Mouse (Mus musculus) T-helper 1 cell (primary cell): ENCODE measurements around the gene Xab2.

ENCODE experiments used
- in situ Hi-C: fragments of 300-600 bp; cut with MboI, MseI; formaldehyde crosslinking; loops from one replicate; pipeline ENCODE4 v1.15.1; 2025; ENCODE audit warnings: high pct_unique_total_duplicates

Gene Xab2

DNA sequence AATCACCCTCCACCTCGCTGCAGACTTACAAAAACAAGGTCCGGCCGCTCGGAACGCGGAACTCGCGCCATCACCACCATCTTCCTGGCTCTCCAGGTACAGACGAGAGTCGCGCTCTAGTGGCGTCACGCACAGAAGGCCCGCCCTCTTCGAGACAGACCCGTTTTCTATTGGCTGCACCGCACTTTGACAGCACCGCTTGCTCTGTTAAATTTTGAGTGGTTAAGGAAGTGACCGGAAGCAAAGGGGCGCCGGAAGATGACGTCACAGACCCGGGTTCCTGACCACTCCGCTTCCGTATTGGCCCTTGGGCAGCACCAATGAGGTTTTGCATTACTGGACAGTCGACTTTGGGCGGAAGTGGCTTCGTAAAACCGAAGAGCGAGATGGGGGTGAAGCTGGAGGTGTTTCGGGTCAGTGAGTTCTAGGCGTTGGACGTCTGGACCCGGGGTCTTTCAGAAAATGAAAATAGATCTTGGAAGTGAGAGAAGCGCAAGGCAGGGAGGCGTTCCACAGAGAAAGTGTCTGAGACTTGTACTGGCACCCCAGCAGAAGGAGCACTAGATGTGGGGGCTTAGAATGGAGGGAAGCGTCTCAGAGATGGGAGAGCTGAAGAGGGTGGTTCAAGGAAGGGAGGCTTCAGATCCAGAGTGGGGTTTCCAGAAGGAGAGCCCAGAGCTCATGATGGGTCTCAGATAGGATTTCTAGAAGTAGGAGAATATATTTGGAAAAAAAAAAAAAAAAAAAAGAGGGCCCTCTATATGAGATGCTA, at the start of gene Xab2, which contains the start of gene Pet100:
Xab2 (minus strand) TSS at position 118 of the 772 bp plus-strand sequence.
Pet100 (plus strand) TSS at position 350 of the 772 bp plus-strand sequence.
- in situ Hi-C loops, result loop anchor here (10.0 kb wide), 1 partner anchor 603 kb away; the partner anchor contains the start of gene Lrrc8e

DNA sequence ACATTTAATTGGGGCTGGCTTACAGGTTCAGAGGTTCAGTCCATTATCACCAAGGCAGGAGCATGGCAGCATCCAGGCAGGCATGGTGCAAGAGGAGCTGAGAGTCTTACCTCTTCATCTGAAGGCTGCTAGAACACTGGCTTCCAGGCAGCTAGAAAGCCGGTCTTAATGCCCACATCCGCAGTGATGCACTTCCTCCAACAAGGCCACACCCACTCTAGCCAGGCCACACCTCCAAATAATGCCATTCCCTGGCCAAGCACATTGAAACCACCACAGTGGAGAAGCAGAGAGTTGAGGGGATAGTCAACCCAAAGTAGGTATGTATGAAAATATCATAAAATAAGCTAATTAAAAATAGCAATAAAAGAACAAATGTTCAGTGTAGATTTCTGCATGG, 49.3 kb upstream of the Xab2 start:
- in situ Hi-C loops, result loop anchor here (5.0 to 10.0 kb wide), 3 partner anchors 38 to 286 kb away; partner anchors contain the start of genes Pex11g and Stxbp2

GRCm38 (mm10) chr8:3665507-3665906, 44.4 kb upstream of the Xab2 start, which contains the start of gene Mcemp1:
Mcemp1 (plus strand) TSS chr8:3665754.
- in situ Hi-C loops, result no loop called here

- in situ Hi-C loops, result no loop called here
Observed at GRCm38 (mm10) chr8:3664405-3664804, 43.3 kb upstream of the Xab2 start.

DNA sequence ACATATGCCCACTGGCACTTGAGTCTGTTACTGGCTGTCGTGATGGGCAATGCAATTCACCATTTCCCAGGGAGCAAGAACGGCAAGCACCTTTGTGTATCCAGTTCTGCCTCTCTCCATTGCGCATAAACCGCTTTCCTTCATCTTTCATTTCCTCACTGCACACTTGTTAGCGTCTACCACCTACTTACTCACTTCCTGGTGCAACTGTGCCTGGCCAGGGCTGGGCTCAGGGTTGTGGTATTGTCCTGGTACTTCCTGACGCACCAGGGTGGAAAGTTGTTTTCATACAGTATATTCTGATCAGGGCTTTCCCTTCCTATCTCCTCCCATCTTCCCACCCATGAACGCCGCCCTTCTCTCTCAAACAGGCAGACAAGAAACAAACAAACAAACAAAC, 39.8 kb upstream of the Xab2 start:
- in situ Hi-C loops, result no loop called here

GRCm38 (mm10) chr8:3656725-3657381, 35.7 kb upstream of the Xab2 start:
- in situ Hi-C loops, result no loop called here

- in situ Hi-C loops, result no loop called here
Observed at GRCm38 (mm10) chr8:3655526-3655925, 34.4 kb upstream of the Xab2 start, which contains the start of gene Retn. Retn (plus strand) TSS chr8:3655770.

GRCm38 (mm10) chr8:3654726-3655508, 33.8 kb upstream of the Xab2 start:
- in situ Hi-C loops, result no loop called here

DNA sequence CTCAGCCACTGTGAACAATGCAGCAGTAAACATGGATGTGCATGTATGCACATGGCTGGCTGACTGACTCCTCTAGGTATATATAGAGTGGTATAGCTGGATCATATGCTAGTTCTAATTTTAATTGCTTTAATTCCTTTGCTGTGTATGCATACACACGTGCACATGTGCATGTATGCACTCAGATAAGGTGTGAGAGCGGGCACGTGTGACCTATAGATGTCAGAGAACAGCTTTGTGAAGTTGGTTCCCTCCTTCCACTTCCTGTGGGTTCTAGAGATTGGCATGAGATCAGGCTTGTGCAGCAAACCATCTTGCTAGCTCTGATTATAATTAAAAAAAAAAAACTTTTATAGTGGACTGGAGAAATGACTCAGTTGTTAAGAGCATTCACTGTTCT, 31.7 kb upstream of the Xab2 start:
- in situ Hi-C loops, result no loop called here

DNA sequence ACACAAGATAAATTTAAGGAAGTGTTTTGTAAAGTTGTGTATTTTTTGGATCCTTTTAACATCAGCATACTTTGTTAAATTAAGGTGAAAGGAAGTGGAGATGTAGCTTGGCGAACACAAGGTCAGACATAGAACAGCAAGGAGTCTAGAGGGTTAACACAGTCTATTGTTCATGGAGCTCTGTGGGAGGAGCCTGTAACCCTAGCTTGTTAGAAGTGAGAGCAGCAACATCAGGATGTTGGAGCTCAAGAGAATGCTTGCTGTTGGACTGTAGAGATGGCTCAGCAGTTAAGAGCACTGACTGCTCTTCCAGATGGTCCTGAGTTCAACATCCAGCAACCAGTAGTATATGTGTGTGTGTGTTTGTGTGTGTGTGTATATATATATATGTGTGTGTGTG, 27.9 kb upstream of the Xab2 start:
- in situ Hi-C loops, result no loop called here

- in situ Hi-C loops, result no loop called here
Observed at GRCm38 (mm10) chr8:3648268-3648667, 27.2 kb upstream of the Xab2 start.

GRCm38 (mm10) chr8:3647561-3647960, 26.4 kb upstream of the Xab2 start:
- in situ Hi-C loops, result no loop called here

DNA sequence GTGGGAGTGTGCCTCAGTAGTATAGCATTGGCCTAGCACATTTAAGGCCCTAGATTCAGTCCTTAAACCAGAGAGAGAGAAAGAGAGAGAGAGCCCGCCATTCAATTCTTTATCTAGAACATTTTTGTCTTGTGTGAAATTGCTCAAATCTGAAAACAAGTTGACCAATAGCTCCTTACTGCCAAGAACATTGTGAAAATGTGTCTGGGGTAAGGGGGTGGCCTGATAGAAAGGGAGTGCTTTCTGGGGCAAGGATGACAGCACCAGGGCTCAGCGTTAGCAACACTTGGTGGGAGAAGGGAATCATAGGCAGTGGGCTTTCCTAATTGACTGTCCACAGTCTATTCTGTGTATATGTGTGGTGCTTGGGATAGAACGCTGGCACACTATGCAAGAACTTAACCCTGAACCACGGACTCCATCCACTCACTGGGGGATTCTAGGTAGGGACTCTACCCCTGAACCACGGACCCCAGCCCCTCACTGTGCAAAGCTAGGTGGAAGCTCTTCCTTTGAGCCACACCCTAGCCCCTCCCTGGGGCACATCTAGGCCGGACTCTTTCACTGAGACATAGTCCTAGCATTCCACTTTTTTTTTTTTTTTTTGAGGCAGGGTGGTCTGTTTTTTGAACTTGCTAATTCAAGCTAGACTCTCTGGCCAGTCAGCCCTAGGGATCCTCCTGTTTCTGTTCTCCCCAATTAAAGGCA, 25.9 kb upstream of the Xab2 start:
- in situ Hi-C loops, result no loop called here

- in situ Hi-C loops, result no loop called here
Observed at GRCm38 (mm10) chr8:3645804-3646203, 24.7 kb upstream of the Xab2 start.

GRCm38 (mm10) chr8:3631478-3631875, 10.4 kb upstream of the Xab2 start:
- in situ Hi-C loops, result loop anchor here (5.0 kb wide), 1 partner anchor 41 kb away; the partner anchor contains the start of gene Fcor

DNA sequence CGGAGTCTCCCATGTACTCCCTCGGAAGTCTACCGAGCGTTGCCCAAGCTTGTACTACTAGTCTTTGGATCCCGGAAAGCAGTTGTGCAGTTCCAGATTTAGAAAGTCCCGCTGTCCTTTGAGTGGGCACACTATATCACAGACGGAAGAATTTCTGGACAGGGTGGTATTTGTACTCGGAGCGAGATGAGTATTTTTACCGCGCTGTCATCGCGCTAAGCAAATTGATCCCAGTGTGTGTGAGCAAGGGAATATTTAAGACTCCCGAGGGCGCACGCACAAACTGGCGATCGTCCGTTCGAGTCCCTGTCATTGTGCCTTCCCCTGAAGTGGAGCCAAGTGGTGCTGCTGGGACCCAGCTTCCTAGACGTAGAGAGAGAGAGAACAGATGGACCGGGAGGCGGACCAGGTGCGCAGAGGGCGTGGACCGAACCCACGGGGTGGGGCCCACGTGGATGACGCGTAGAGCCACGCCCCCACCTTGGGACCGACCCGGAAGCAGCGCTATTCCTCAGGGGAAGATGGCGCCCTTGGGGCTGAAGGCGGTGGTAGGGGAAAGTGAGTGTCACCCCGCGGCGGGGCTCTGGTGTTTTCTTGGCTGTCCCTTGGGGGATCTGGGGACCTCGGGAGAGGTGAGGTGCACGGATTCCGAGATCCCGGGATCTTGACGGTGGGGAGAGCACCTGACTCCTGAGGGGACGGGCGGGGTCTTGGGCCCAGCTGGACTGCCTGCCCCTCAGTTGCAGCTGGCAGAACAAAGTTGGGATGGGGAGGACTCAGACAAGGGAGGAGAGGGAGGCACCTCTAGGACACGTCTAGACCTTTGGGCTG, 9.7 kb upstream of the Xab2 start, which contains the start of gene Stxbp2:
Stxbp2 (plus strand) TSS at position 309 of the 831 bp plus-strand sequence.
- in situ Hi-C loops, result loop anchor here (5.0 kb wide), 1 partner anchor 41 kb away; the partner anchor contains the start of gene Fcor

- in situ Hi-C loops, result loop anchor here (10.0 kb wide), 1 partner anchor 597 kb away; the partner anchor contains the start of gene Lrrc8e
Observed at GRCm38 (mm10) chr8:3628014-3628413, 6.9 kb upstream of the Xab2 start.

DNA sequence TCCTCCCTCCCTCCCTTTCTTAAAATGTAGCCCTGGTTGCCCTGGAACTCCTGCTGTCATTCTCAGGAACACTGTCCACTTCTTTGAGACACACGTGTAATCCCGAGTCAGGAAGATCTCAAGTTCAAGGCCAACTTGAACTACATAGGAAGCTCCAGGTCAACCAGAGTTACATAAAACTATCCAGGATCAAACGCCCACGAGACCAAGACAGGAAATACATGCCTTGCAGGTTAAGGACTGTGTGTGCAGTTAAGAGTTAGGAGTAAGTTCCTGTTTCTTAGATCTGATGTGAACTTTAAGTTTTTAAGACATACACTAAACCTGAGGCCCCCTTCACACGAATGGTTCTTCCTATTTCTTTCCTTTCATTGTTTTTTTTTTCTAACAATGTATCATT, 5.9 kb upstream of the Xab2 start:
- in situ Hi-C loops, result loop anchor here (10.0 kb wide), 1 partner anchor 598 kb away; the partner anchor contains the start of gene Lrrc8e

GRCm38 (mm10) chr8:3625445-3625844, 4.3 kb upstream of the Xab2 start, which contains the start of gene Pcp2:
Pcp2 (minus strand) TSS chr8:3625545.
- in situ Hi-C loops, result loop anchor here (10.0 kb wide), 1 partner anchor 599 kb away; the partner anchor contains the start of gene Lrrc8e

GRCm38 (mm10) chr8:3622119-3622518, 1.0 kb upstream of the Xab2 start:
- in situ Hi-C loops, result loop anchor here (10.0 kb wide), 1 partner anchor 603 kb away; the partner anchor contains the start of gene Lrrc8e
